Mouse (Mus musculus): ENCODE results near the gene Abr.

- TF ChIP-seq GATA1 (IDR thresholded peaks at IDR 0.05; ENCODE audit: borderline replicate concordance, low read length): no peak
- TF ChIP-seq FLI1 (IDR thresholded peaks at IDR 0.05; ENCODE audit: low read length): no peak
Measured at GRCm38 (mm10) chr11:76537401-76537800, 84.7 kb downstream of the Abr start.

All from megakaryocyte, embryonic 14.5 days (primary cell).